Mouse (Mus musculus): Measurements from ENCODE around the gene Prpf38b. TPM values are rescaled to one million over a fixed set of nuclear protein-coding genes. Genes with fewer than 3 reads are reported as not detected.
"Not testable (repeated sequence)": the region's sequence is repeated elsewhere in the genome, so short reads cannot be mapped to it uniquely, and the experiment has no call there.

Prpf38b gene
- total RNA-seq, 2 experiments from 2014 or later, result 113 to 237 TPM

DNA sequence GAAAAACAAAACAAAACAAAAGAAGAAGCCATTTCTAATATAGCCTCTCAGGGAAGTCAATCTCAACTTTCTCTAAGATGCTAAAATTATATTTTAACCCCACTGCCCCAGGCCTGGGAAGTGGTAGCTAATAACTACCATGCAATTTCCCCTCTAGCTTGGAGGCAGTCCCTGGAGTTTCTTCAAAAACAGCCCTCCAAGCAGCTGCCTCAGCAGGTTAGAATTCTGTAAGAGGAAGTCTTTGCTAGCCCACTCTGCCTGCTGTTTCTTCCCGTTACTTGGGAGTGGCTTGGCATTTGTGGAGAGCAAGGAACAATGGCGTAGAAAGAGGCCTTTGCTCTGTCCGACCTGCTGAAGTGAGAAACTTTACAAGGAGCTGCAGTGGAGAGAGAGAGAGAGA, 46.4 kb downstream of the Prpf38b start:
- peak; percentile 79 for ATAC-seq (replicated peaks; ENCODE audit: poor library complexity, severe bottlenecking)

DNA sequence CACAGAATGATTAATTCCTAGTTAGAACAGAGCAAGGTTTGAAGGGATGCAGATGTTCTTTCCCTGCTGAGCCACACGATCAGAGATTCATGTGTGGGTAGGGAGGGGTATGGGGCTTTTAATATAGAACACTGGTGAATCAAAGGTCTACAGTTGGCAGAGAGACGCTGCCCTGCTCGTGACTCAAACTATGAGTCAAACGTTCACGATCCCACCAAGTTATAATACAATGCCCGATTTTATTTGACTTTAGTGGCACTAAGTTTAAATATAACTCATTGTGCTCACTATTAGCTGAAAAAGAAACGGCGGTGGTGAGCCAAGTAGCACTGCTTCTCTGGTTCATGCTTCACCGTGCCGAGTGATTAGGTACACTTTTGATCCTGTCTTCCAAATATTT, 48.4 kb downstream of the Prpf38b start:
- no peak for ATAC-seq (replicated peaks; ENCODE audit: poor library complexity, severe bottlenecking)

DNA sequence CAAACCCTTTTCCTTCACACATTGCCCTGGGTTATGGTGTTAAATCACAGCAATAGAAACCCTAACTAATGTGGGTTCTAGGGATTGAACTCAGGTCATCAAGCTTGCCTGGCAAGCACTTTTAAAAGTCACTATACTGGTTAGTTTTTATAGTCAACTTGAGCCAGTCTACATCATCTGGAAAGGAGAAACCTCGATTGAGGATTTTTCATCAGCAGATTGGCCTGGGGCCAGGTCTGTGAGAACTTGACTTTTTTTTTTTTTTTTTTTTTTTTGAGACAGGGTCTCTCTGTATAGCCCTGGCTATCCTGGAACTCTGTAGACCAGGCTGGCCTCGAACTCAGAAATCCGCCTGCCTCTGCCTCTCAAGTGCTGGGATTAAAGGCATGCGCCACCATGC, 49.2 kb downstream of the Prpf38b start:
- not testable (repeated sequence) for ATAC-seq (replicated peaks; ENCODE audit: poor library complexity, severe bottlenecking)

DNA sequence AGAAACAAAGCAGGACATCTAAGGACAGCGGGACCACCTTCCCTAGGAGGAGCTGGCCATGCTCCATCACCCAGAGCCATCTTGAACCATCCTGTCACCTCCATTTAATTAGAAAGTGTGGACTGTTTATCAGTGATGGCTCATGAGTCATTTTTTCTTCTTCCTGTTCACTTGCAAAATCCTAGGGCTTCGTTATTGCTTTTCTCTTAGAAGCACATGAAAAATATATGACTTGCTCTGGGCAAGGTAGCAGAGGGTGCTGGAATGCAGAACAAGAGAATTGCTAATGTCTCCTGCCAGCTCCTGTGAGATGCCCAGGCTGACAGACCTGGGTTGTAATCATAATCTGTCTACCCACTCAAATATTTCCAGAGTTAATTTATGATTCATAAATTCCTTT, 50.7 kb downstream of the Prpf38b start:
- ATAC-seq (replicated peaks; ENCODE audit: poor library complexity, severe bottlenecking), result no peak

DNA sequence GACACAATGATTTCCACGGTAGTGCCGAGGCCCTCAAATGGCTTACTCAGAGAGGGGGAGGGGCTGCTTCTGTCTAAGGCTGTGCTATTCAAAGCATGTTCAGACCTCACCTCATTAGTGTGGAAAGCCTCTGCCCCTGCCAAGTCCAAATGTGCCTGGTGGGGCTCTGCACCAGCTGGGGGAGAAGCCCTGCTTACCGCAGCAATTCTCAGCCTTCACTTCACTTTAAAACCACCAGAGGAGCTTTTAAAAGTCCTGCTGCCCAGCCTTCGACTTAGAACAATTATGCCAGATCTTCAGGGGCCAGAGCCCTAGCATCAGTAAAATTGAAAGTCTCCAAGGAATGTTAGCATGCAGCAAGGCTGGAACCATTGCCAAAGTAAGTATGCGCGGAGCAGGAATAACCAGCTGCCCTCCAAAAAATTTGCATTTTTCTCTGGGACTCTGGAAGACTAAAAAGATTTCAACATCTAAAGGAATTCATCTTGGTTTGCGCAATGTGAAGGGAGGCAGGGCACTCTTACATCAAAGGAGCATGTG, 53.2 kb downstream of the Prpf38b start:
- peak; percentile 27 for ATAC-seq (replicated peaks; ENCODE audit: poor library complexity, severe bottlenecking)

DNA sequence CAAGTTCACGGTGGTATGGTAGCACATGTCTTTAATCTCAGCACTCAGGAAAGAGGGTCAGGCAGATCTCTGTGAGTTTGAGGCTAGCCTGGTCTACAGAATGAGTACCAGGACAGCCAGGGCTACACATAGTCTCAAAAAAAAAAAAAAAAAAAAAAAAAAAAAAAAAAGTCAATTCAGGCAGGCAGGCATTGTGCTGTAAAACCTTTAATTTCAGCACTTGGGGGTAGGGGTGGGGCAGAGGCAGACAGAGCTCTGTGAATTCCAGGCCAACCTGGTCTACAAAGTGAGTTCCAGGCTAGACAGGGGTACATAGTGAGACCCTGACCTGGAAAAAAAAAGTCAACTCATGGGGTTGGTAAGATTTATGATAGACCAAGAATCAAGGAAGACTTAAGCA, 53.8 kb downstream of the Prpf38b start:
- no peak for ATAC-seq (replicated peaks; ENCODE audit: poor library complexity, severe bottlenecking)

DNA sequence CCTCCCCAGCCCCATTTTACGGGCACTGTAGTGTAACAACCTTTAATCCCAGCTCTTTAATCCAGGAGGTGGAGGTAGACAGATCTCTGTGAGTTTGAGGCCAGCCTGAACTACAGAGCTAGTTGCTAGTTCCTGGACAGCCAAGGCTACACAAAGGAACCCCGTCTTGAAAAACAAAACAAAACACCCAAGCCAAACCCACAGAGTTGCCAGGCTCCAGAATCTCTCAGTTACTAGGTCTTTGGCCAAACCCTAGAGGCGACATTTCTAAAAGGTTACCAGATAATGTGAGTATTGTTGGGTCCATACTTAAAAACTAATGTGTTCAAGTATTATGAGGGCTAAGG, 54.4 kb downstream of the Prpf38b start:
- ATAC-seq (replicated peaks; ENCODE audit: poor library complexity, severe bottlenecking), result no peak

DNA sequence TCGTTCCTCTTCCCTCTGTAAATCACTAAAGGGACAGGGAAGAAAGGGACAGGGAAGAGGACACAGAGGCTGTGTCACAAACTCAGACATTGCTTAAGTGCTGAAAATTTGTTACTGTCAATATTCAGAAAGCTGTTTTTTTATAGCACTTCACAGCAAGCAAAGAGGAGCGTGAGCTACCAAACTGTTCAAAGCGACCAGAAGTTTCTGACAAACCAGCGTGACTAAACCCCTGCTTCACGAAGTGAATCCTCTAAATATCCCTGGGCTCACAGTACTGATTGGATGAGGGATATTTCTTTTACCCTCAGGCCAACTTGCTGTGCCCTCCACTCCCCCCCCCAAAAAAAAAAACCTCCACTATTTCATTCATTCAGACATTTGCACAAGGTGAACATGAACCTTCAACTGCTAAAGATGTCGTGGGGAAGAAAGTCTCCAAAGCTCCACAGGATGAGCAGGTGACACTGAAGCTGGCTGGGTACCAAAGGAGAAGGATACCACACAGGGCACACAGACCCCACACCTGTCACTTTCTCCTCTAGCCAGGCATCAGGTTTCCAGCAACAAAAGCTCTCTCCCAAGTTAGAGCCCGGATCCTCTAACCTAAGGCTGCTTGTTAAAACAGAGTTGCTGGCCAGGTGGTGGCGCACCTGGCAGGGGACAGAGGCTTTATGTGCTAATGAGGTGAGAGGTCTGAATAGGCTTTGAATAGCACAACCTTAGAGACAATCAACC, 55.0 kb downstream of the Prpf38b start:
- no peak for ATAC-seq (replicated peaks; ENCODE audit: poor library complexity, severe bottlenecking)

DNA sequence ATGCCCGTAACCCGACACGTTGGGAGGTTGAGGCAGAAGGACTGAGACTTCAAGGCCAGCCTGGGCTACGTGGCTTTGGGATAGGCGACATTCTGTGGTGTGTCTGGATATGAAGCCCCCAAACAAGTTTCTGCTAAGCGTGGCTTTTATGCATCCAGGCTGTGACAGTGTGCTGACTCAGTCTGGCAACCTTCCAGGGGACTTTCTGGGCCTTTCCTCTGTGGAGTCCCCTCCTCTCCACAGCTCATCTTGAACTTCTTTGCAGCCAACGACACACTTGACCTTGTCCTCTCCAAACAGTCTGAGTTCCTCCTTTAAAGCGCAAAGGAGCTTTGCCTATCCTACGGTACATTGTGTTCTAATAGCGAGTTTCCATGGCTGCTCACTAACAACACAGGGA, 55.7 kb downstream of the Prpf38b start:
- peak; percentile 41 for ATAC-seq (replicated peaks; ENCODE audit: poor library complexity, severe bottlenecking)

DNA sequence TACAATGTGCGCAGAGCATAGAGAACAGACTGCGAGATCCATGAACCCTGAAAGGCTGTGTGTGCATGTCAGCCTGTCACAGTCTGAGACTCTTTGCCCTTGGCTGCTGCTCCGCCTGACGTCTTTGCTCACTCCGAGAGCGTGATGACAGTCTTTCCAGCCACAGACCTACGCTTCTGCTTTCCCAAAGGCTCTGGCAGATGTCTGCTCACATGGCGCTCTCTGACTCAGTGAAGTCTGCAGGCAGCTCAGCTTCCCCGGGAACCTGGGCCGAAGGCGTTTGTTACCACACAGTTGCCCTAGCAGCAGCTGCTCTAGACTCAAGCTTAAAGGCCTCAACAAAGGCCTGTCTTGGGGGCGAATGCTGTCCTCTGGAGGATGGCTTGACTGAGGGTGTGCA, 56.2 kb downstream of the Prpf38b start:
- ATAC-seq (replicated peaks; ENCODE audit: poor library complexity, severe bottlenecking), result peak; percentile 83

DNA sequence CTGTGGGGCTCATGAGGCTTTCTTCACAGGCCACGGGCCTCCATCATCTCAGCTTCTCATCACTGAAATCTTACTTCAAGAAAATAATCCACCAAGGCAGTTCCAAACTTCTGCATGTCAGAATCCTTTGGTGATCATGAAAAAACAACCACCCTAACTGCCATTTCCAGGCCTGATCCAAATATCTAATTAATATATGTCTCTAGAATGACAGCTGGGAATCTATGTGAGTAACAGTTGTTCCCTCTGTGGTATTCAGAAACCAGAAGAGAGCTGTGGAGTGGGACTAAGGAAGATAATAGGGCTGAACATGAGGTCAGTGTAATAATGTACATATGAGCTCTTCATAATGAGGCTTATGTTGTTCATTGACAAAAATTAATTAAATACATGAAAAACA, 58.3 kb downstream of the Prpf38b start:
- no peak for ATAC-seq (replicated peaks; ENCODE audit: poor library complexity, severe bottlenecking)

Other genes with a start within 250 kb of the Prpf38b start
- 3.7 and 7.4 TPM in 2 replicates for gene Gpsm2, start 189.4 kb downstream of the Prpf38b start, total RNA-seq (2014; fragmentation: Nextera tagmentation)
- gene Gpsm2, start 189.4 kb downstream of the Prpf38b start, total RNA-seq (2017), result 10.7 and 12.2 TPM in 2 replicates
- gene Aknad1, start 172.1 kb downstream of the Prpf38b start, total RNA-seq (2014; fragmentation: Nextera tagmentation), result not detected in 2 replicates
- not detected in 2 replicates for gene Aknad1, start 172.1 kb downstream of the Prpf38b start, total RNA-seq (2017)
- gene Stxbp3, start 71.2 kb downstream of the Prpf38b start, total RNA-seq (2014; fragmentation: Nextera tagmentation), result 23.5 and 28.7 TPM in 2 replicates
- 21.6 and 26.2 TPM in 2 replicates for gene Stxbp3, start 71.2 kb downstream of the Prpf38b start, total RNA-seq (2017)
- gene Fndc7, start 21.7 kb downstream of the Prpf38b start, total RNA-seq (2014; fragmentation: Nextera tagmentation), result 0.21 TPM in 1 of 2 replicates, not detected in the other
- gene Fndc7, start 21.7 kb downstream of the Prpf38b start, total RNA-seq (2017), result 0.05 TPM in 1 of 2 replicates, not detected in the other
- not detected in 2 replicates for gene Henmt1, start 28.1 kb upstream of the Prpf38b start, total RNA-seq (2014; fragmentation: Nextera tagmentation)
- not detected in 2 replicates for gene Henmt1, start 28.1 kb upstream of the Prpf38b start, total RNA-seq (2017)
- not detected in 2 replicates for gene Gm9857, start 28.7 kb upstream of the Prpf38b start, total RNA-seq (2014; fragmentation: Nextera tagmentation)
- gene Gm9857, start 28.7 kb upstream of the Prpf38b start, total RNA-seq (2017), result not detected in 2 replicates
- gene Fam102b, start 115.9 kb upstream of the Prpf38b start, total RNA-seq (2014; fragmentation: Nextera tagmentation), result 28.8 and 29.1 TPM in 2 replicates
- 32.2 and 33.7 TPM in 2 replicates for gene Fam102b, start 115.9 kb upstream of the Prpf38b start, total RNA-seq (2017)
- not detected in 2 replicates for gene Slc25a54, start 168.7 kb upstream of the Prpf38b start, total RNA-seq (2014; fragmentation: Nextera tagmentation)
- gene Slc25a54, start 168.7 kb upstream of the Prpf38b start, total RNA-seq (2017), result not detected in 2 replicates
- 16.0 and 16.2 TPM in 2 replicates for gene Slc25a24, start 211.4 kb upstream of the Prpf38b start, total RNA-seq (2014; fragmentation: Nextera tagmentation)
- 15.3 and 17.1 TPM in 2 replicates for gene Slc25a24, start 211.4 kb upstream of the Prpf38b start, total RNA-seq (2017)

Measured in granulocyte monocyte progenitor cell, adult 5-6 weeks (primary cell).